Mouse (Mus musculus) cerebral cortex, adult 2 months (tissue): Measurements from ENCODE around the gene Dlx6.

Experiments used
- whole genome bisulfite sequencing: fragments of 180-500 bp; shearing (Covaris S2); methylation state at CpG from one replicate; pipeline ENCODE4 v1.1.7; 2018; 5-methylcytosine and 5-hydroxymethylcytosine counted together

Dlx6 gene

GRCm38 (mm10) chr6:6877981-6878840, 15.1 kb downstream of the Dlx6 start:
- WGBS, result 9% methylated on average over 34 of the region's 34 CpGs

DNA sequence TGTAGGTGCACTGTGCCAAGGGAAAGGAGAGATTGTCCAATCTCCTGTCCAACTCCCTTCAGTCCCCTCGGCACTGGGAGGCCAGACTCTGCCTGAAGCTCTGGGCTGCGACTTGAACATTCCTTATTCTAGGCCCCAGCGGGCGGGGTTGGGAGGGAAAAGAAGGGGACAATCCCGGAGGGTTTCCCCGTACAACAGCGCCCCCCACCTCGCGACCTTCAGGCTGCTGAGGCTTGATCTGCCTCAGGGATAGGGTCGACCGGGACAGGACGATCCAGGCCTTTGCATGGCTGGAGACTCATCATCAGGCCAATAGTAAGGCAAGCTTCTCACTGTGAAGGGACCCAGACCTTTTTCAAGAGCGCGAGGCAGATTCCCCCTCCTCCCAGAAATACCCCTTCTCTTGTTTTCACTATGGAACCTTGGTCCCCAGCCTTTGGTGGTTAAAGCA, 15.7 kb downstream of the Dlx6 start:
- WGBS, result 6% methylated on average over 14 of the region's 14 CpGs

DNA sequence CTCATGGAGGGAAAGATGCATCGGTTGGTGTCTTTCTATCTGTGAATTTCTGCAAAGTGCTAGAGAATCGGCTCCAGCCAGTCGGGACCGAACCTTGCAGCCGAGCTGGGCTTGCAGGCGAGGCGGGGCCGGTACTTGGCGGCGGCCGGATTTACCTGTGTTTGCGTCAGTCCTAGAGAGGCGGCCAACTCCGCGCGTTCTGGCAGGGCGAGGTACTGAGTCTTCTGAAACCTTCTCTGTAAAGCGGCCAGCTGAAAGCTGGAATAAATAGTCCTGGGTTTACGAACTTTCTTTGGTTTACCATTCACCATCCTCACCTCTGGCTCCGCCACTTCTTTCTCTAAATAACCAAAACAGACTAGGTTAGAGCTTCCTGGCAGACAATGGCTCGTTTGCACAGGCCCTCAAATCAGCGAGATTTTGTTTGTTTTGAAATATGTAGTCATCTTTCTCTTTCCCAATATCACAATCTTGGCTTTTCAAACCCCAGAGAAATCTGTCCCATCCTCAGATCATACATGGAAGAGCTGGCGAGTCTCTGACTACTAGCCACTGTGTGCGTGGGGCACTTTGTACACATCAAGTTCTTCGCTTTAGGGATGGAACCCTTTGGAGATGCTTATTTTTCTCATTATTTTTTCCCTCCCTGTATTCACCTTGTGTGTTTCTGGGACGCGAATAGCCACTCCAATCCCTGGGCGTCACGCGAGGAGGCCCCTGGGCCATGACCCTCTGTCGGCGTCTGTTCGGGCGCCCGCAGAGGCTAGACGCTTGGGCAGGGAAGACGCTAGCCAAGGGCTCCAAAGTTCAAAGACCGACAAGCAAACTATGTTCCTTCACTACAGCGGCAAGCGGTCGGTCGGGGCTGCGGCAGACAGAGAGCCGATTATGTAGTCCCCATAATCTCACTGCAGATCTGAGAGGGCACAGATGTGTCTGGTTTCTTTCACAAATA, 16.5 kb downstream of the Dlx6 start:
- WGBS, result 7% methylated on average over 44 of the region's 44 CpGs

DNA sequence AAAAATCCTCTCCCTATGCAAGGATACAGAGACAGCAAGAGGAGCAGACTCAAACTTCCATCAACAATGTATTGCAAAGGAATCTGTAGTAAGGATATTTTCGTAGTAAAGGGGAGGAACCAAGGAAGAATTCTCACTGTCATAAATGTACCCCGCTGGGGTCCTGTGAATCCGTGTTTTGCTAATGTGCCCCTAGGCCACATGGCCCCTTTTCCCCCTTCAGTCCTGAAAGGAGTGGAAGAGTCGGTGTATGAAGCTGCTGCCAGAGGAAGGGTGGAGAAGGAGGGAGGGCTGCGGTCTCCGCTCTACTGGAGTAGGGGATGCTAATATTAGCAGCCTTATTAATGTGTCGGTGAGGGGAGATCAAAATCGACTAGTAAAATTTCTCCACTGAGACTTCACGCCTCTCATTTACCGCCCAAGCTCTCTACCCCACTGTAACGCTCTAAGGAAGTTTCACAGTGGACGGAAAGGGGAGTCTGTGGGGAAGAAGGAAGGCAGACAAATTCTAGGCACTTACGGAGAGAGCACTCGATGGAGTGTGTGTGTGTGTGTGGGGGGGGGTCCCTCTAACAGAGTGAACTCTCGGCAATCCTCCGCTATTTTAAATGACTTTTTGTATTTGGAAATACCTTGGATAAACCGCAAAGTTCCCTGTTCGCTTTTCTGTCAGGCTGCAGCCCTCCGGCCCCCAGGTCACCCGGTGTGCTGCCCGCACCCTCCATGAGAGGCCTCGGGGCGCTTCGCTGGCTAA, 17.4 kb downstream of the Dlx6 start:
- 3% methylated on average over 24 of the region's 24 CpGs for WGBS

GRCm38 (mm10) chr6:6881115-6881637, 18.0 kb downstream of the Dlx6 start:
- WGBS, result 1% methylated on average over 30 of the region's 30 CpGs

GRCm38 (mm10) chr6:6881638-6882190, 18.6 kb downstream of the Dlx6 start, which contains the start of gene Dlx5:
Gene Dlx5 (minus strand): TSS chr6:6882085.
- under 1% methylated on average over 40 of the region's 42 CpGs for WGBS

- WGBS, result 37% methylated on average over 10 of the region's 11 CpGs
Observed at GRCm38 (mm10) chr6:6882266-6882797, 19.2 kb downstream of the Dlx6 start.

DNA sequence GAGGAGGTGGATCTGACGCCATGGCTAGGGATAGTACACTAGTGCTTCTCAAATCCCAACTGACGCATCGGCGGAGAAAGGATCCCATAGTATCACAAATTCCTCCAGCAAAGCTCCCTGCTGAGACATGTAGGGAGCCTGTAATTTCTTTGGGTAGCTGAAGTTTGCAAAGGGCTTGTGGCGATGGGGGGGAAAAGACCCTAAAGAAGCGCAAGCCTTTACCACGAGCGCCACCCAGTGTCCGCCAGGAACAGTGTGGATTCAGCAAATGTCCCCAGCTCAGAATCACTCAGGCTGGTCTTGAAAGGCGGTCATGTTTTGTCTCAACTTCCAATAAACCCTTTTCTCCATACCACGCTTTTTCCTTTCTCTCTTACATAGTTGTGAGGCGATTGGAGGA, 21.8 kb downstream of the Dlx6 start:
- WGBS, result 6% methylated on average over 12 of the region's 12 CpGs

DNA sequence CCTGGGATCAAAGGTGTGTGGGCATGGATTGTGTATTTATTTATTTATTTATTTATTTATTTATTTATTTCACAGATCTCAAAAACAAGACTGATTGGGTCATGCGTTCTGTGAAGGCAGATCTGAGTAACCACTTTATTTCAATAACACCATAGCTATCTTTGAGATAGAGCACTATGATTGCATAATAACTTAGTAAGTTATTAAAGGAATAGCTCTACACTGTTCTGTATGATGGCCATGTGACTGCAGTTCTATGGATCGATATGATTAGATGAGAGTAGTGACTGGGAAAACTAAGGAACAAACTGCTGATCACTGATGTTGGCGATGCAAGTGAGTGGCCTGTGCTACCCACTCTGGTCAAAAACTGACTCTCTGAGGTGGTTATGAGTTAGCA, 23.1 kb downstream of the Dlx6 start:
- WGBS, result 94% methylated on average over 3 of the region's 3 CpGs

GRCm38 (mm10) chr6:6890047-6890446, 26.9 kb downstream of the Dlx6 start:
- WGBS, result 70% methylated on average over 6 of the region's 6 CpGs

- 36% methylated on average over 8 of the region's 8 CpGs for WGBS
Observed at GRCm38 (mm10) chr6:6909586-6909985, 46.5 kb downstream of the Dlx6 start.

GRCm38 (mm10) chr6:6914304-6914703, 51.2 kb downstream of the Dlx6 start:
- 96% methylated on average over 1 of the region's 1 CpGs for WGBS

DNA sequence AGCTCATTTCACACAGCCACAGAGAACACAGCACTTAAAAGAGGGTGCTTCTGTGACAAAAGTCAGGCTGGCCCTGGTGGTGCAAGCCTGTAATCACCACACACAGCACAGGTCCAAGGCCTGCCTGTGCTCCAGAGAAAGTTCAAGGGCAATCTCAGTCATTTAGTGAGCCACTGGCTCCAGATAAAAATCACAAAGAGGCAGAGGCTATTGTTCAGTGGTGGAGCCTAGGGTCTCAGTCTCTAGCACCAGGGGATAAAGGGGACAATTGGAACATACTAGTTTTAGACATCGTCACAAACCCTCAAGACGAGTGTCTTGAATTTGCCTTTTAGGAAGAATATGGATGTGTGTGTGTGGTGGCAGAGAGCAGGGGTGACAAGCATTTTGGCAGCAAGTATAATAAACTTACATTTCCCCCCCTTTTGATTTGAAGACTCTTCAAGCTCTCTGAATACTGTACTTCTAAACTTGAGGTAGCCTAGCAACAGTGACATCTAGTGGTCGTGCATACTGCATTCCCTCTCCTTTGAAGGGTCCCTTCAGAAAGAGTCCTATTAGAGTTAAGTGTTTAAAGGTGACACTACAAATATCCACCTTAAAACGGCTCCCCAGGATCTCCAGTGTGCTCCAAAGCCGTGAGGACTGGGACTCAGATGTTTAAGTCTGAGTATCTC, 51.9 kb downstream of the Dlx6 start:
- WGBS, result 35% methylated on average over 5 of the region's 5 CpGs

- WGBS, result 55% methylated on average over 9 of the region's 9 CpGs
Observed at GRCm38 (mm10) chr6:6915526-6915915, 52.4 kb downstream of the Dlx6 start.

DNA sequence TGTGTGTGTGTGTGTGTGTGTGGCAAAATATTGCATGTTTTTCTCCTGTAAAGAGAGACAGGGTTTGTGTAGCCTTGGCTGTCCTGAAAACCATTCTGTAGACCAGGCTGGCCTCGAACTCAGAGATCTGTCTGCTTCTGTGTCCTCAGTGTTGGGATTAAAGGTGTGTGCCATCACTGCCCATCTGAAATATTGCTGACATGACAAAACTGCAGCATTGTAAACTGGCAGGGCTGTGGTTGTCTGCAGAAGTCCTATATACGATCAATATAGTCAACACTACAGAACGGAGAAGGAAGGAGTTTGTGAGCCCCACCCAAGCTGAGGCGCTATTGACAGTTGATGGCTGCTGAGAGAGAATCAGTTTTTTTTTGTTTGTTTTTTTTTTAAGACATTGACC, 54.2 kb downstream of the Dlx6 start:
- 95% methylated on average over 4 of the region's 4 CpGs for WGBS
